Mouse (Mus musculus): ENCODE data around the gene Otoa. TPM values are rescaled to one million over a fixed set of nuclear protein-coding genes. Genes with fewer than 3 reads are reported as not detected.

The Otoa gene
- polyA plus RNA-seq, 1 experiment from 2014 or later, result 0.05 TPM

GRCm38 (mm10) chr7:121150662-121151061, 69.2 kb downstream of the Otoa start:
- H3K4me2 ChIP-seq (replicated peaks), result no peak overlapping the region
- no peaks in the 10 kb centered on the region for H3K9me3 ChIP-seq
- H3K36me3 ChIP-seq, result no peaks in the 10 kb centered on the region
- no peaks in the 10 kb centered on the region for H3K27me3 ChIP-seq
- H3K27ac ChIP-seq (replicated peaks), result no peak overlapping the region
- no peak overlapping the region for H3K4me3 ChIP-seq
- no peaks in the 10 kb centered on the region for H3K4me1 ChIP-seq
- 83% methylated on average over 5 of the region's 5 CpGs for WGBS
- no peak for ATAC-seq (ENCODE audit: low FRiP score, low read depth)
- H3K9ac ChIP-seq (replicated peaks), result no peak overlapping the region

GRCm38 (mm10) chr7:121152186-121152585, 70.7 kb downstream of the Otoa start:
- no peak for ATAC-seq (ENCODE audit: low FRiP score, low read depth)
- 98% methylated on average over 2 of the region's 2 CpGs for WGBS
- H3K4me3 ChIP-seq, result no peak overlapping the region
- no peaks in the 10 kb centered on the region for H3K9me3 ChIP-seq
- no peak overlapping the region for H3K27ac ChIP-seq (replicated peaks)
- H3K36me3 ChIP-seq, result no peaks in the 10 kb centered on the region
- no peaks in the 10 kb centered on the region for H3K27me3 ChIP-seq
- no peak overlapping the region for H3K4me2 ChIP-seq (replicated peaks)
- H3K9ac ChIP-seq (replicated peaks), result no peak overlapping the region
- H3K4me1 ChIP-seq, result no peaks in the 10 kb centered on the region

- peaks cover 9% of the 10 kb centered on the region; the same call in 1 of the 2 replicates for H3K4me1 ChIP-seq
- no peaks in the 10 kb centered on the region for H3K36me3 ChIP-seq
- no peak for ATAC-seq (ENCODE audit: low FRiP score, low read depth)
- H3K9me3 ChIP-seq, result no peaks in the 10 kb centered on the region
- no peak overlapping the region for H3K4me2 ChIP-seq (replicated peaks)
- no peak overlapping the region for H3K4me3 ChIP-seq
- H3K27ac ChIP-seq (replicated peaks), result no peak overlapping the region
- 45% methylated on average over 1 of the region's 1 CpGs for WGBS
- no peak overlapping the region for H3K9ac ChIP-seq (replicated peaks)
- H3K27me3 ChIP-seq, result 0 out of 2 replicates have a peak, but pooled peaks cover 3% of the 10 kb centered on the region
These were observed 84.2 kb downstream of the Otoa start for GRCm38 (mm10) chr7:121165616-121166015.

GRCm38 (mm10) chr7:121171888-121172287, 90.4 kb downstream of the Otoa start:
- 0 out of 2 replicates have a peak, but pooled peaks cover 6% of the 10 kb centered on the region for H3K27me3 ChIP-seq
- no peak overlapping the region for H3K4me3 ChIP-seq
- peak; percentile 66; the same call in 1 of the 2 replicates for ATAC-seq (ENCODE audit: low FRiP score, low read depth)
- H3K27ac ChIP-seq (replicated peaks), result no peak overlapping the region
- no peak overlapping the region; the same call in 1 of the 2 replicates for H3K4me2 ChIP-seq (replicated peaks)
- no peak overlapping the region for H3K9ac ChIP-seq (replicated peaks)
- no peaks in the 10 kb centered on the region for H3K36me3 ChIP-seq
- 4% methylated on average over 6 of the region's 6 CpGs for WGBS
- H3K9me3 ChIP-seq, result no peaks in the 10 kb centered on the region
- peaks cover 15% of the 10 kb centered on the region for H3K4me1 ChIP-seq

GRCm38 (mm10) chr7:121187201-121187786, 105.8 kb downstream of the Otoa start:
- Histone ChIP-seq H3K4me2 (replicated peaks) (no peak overlapping the region), H3K9me3 (no peaks in the 10 kb centered on the region), H3K9ac (replicated peaks) (no peak overlapping the region), H3K27ac (replicated peaks) (no peak overlapping the region), H3K4me3 (no peak overlapping the region), H3K27me3 (no peaks in the 10 kb centered on the region), H3K4me1 (no peaks in the 10 kb centered on the region), H3K36me3 (no peaks in the 10 kb centered on the region)
- 86% methylated on average over 9 of the region's 9 CpGs for WGBS
- ATAC-seq (ENCODE audit: low FRiP score, low read depth), result no peak

- no peak overlapping the region for H3K27ac ChIP-seq (replicated peaks)
- no peak overlapping the region for H3K9ac ChIP-seq (replicated peaks)
- H3K4me3 ChIP-seq, result no peak overlapping the region
- no peaks in the 10 kb centered on the region for H3K36me3 ChIP-seq
- no peak for ATAC-seq (ENCODE audit: low FRiP score, low read depth)
- no peaks in the 10 kb centered on the region for H3K27me3 ChIP-seq
- no peak overlapping the region for H3K4me2 ChIP-seq (replicated peaks)
- H3K4me1 ChIP-seq, result no peaks in the 10 kb centered on the region
- 90% methylated on average over 7 of the region's 7 CpGs for WGBS
- no peaks in the 10 kb centered on the region for H3K9me3 ChIP-seq
These were observed 107.5 kb downstream of the Otoa start for GRCm38 (mm10) chr7:121188976-121189375.

- WGBS, result 89% methylated on average over 8 of the region's 8 CpGs
- no peaks in the 10 kb centered on the region for H3K27me3 ChIP-seq
These were observed 117.5 kb downstream of the Otoa start for GRCm38 (mm10) chr7:121198933-121199332.

GRCm38 (mm10) chr7:121211804-121212203, 130.4 kb downstream of the Otoa start:
- WGBS, result 79% methylated on average over 4 of the region's 4 CpGs
- Histone ChIP-seq H3K4me3 (no peak overlapping the region), H3K36me3 (no peaks in the 10 kb centered on the region), H3K9ac (replicated peaks) (no peak overlapping the region), H3K4me2 (replicated peaks) (no peak overlapping the region), H3K9me3 (no peaks in the 10 kb centered on the region), H3K27ac (replicated peaks) (no peak overlapping the region), H3K27me3 (no peaks in the 10 kb centered on the region), H3K4me1 (no peaks in the 10 kb centered on the region)
- ATAC-seq (ENCODE audit: low FRiP score, low read depth), result no peak

More at GRCm38 (mm10) chr7:121198933-121199332, 117.5 kb downstream of the Otoa start:
- no peaks in the 10 kb centered on the region for H3K36me3 ChIP-seq
- no peak overlapping the region for H3K9ac ChIP-seq (replicated peaks)
- no peak for ATAC-seq (ENCODE audit: low FRiP score, low read depth)
- no peaks in the 10 kb centered on the region for H3K4me1 ChIP-seq
- H3K4me3 ChIP-seq, result no peak overlapping the region
- no peak overlapping the region for H3K4me2 ChIP-seq (replicated peaks)
- no peaks in the 10 kb centered on the region for H3K9me3 ChIP-seq
- no peak overlapping the region for H3K27ac ChIP-seq (replicated peaks)

Other genes starting within 250 kb of the Otoa start
- 27.9 and 29.6 TPM in 2 replicates for gene Eef2k, start 238.8 kb upstream of the Otoa start, polyA plus RNA-seq (2016; fragmentation: Nextera tagmentation; extraction: Ambion mirVana)
- 31.4 and 33.2 TPM in 2 replicates for gene Polr3e, start 163.9 kb upstream of the Otoa start, polyA plus RNA-seq (2016; fragmentation: Nextera tagmentation; extraction: Ambion mirVana)
- 17.2 and 18.9 TPM in 2 replicates for gene Cdr2, start 99.3 kb upstream of the Otoa start, polyA plus RNA-seq (2016; fragmentation: Nextera tagmentation; extraction: Ambion mirVana)
- 0.29 and 0.51 TPM in 2 replicates for gene Mfsd13b, start 99.1 kb upstream of the Otoa start, polyA plus RNA-seq (2016; fragmentation: Nextera tagmentation; extraction: Ambion mirVana)
- gene Mettl9, start 47.2 kb upstream of the Otoa start, polyA plus RNA-seq (2016; fragmentation: Nextera tagmentation; extraction: Ambion mirVana), result 243 and 252 TPM in 2 replicates
- gene Igsf6, start 7.1 kb upstream of the Otoa start, polyA plus RNA-seq (2016; fragmentation: Nextera tagmentation; extraction: Ambion mirVana), result 1.0 and 1.4 TPM in 2 replicates

Measured in midbrain, embryonic 12.5 days (tissue).